Mouse (Mus musculus): ENCODE measurements around the gene Sh3gl1. TPM values are rescaled to one million over a fixed set of nuclear protein-coding genes. Genes with fewer than 3 reads are reported as not detected.

The Sh3gl1 gene
- total and polyA plus RNA-seq, 3 experiments = 29.3 to 39.0 (median 38.0) TPM

DNA sequence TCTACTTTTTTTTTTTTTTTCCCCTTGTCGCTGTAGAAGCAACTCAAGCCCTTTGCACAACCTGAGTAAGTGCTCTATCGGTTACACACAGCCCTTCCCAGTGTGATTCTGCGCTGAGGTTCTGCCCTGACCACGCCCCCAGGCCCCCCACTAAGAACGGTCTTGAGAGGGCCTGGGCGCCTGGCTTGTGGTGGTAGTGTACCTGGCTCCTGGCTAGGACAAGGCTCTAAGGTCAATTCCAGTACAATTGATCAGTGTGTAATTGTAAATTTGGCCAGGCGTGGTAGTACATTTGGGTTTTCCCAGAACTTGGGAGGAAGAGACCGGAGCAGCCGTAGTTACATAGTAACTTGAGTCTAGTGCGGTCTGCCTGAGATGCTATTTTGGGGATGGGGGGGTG, 29.5 kb downstream of the Sh3gl1 start:
- in situ Hi-C loops (cut with MboI; ENCODE audit: low pct_ligation_motif_present, low pct_unique_long_range_greater_than_20kb, low sequenced_read_pairs) (loop anchor here (5.0 kb wide), 1 partner anchor 35 kb away; the partner anchor contains the start of gene Shd), dilution Hi-C loops (cut with MboI; ENCODE audit: extremely low pct_ligation_motif_present, extremely low pct_unique_long_range_greater_than_20kb, low sequenced_read_pairs) (no loop called here)
- H3K36me3 ChIP-seq (replicated peaks in 1 of 2; ENCODE audit: control insufficient read depth in 1 of 2, insufficient read depth in 1 of 2, low read length in 1 of 2) = peaks cover 8 to 14% of the 10 kb centered on the region in 2 experiments
- no peak overlapping the region for H3K9ac ChIP-seq (ENCODE audit: insufficient read depth, low read depth)
- no peaks in the 10 kb centered on the region for H3K9me3 ChIP-seq (replicated peaks; ENCODE audit: low read length)
- peaks cover 5% of the 10 kb centered on the region; the same call in 1 of the 2 replicates for H3K79me2 ChIP-seq (replicated peaks; ENCODE audit: control insufficient read depth, extremely low read depth, insufficient read depth, poor library complexity, severe bottlenecking)
- peaks cover 9 to 27% of the 10 kb centered on the region in 2 experiments for H3K4me1 ChIP-seq (ENCODE audit: control insufficient read depth in 1 of 2, insufficient read depth in 2 of 2)
- no peak for DNase-seq (ENCODE audit: extremely low read depth)
- no peak overlapping the region for H3K4me2 ChIP-seq (ENCODE audit: insufficient read depth, low read depth, poor library complexity, severe bottlenecking)
- no peak overlapping the region for H3K27ac ChIP-seq (ENCODE audit: insufficient read depth, low read depth)
- H3K27me3 ChIP-seq (replicated peaks) = peaks cover 4% of the 10 kb centered on the region
- no peak overlapping the region for H3K4me3 ChIP-seq (replicated peaks in 1 of 3; ENCODE audit: low read depth in 2 of 3, low read length in 2 of 3, poor library complexity in 1 of 3)
- no peak for TF ChIP-seq E2F4 (IDR thresholded peaks at IDR 0.05; ENCODE audit: insufficient replicate concordance, low read depth, low read length)
- TF ChIP-seq MAX (IDR thresholded peaks at IDR 0.05; ENCODE audit: low read length) = no peak
- no peak for TF ChIP-seq USF2 (conservative IDR thresholded peaks at IDR 0.05; ENCODE audit: low read depth, low read length)
- no peak for TF ChIP-seq ZNF384 (IDR thresholded peaks at IDR 0.05; ENCODE audit: low read depth, low read length)
- TF ChIP-seq RAD21 (IDR thresholded peaks at IDR 0.05; ENCODE audit: low read depth, low read length) = no peak

DNA sequence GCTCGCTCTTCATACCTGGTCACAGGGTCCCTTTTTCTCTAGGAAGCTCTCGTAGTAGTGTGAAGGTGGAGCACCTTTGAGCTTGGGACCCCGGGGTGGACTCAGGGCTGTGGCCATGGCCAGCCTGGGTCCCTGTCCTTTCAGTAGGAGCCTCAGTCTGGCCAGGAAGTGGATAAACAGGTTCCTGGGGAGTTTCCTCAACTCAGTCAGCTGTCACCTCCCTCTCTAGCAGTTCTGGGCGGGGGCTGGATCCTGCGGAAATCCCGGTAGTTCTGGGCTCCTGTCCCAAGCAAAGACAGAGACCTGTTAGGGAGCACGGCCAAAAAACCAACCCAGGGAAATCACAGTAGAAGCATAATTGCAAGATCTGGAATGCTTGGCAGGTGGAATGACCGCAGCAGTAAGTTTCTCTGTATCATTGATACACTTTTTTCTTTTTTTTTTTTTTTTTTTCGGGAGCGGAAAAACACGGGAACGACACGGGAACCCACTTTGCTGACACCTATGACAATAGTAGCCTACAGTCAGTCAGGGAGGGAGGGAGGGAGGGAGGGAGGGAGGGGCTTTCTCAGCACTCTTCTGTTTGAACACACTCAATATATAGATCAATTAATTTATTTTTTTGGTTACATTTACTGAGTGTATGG, 30.9 kb downstream of the Sh3gl1 start, which contains the start of the genes Stap2 and Mpnd:
Stap2 (minus strand) TSS at position 170 of the 647 bp plus-strand sequence.
Mpnd (plus strand) TSS at position 297 of the 647 bp plus-strand sequence.
- no peak for TF ChIP-seq RCOR1 (conservative IDR thresholded peaks at IDR 0.05; ENCODE audit: low read depth, low read length)
- no peak for TF ChIP-seq JUND (conservative IDR thresholded peaks at IDR 0.05; ENCODE audit: low read depth, low read length)
- peak; percentile 21; the same call in 1 of the 2 replicates for TF ChIP-seq ELF1 (IDR thresholded peaks at IDR 0.05; ENCODE audit: low read depth, low read length)
- no peak for TF ChIP-seq SMC3 (IDR thresholded peaks at IDR 0.05; ENCODE audit: low read depth, low read length)
- TF ChIP-seq MAFK (IDR thresholded peaks at IDR 0.05; ENCODE audit: insufficient replicate concordance, low read length) = no peak
- Histone ChIP-seq H3K27ac (ENCODE audit: insufficient read depth, low read depth) (no peak within 1 kb of the TSS), H3K79me2 (replicated peaks; ENCODE audit: control insufficient read depth, extremely low read depth, insufficient read depth, poor library complexity, severe bottlenecking) (peaks cover 5% of the 10 kb centered on the region; the same call in 1 of the 2 replicates), H3K9me3 (replicated peaks; ENCODE audit: low read length) (peaks cover 3% of the 10 kb centered on the region), H3K27me3 (replicated peaks) (peaks cover 4% of the 10 kb centered on the region), H3K9ac (ENCODE audit: insufficient read depth, low read depth) (peak within 1 kb of the TSS; percentile 57), H3K4me2 (ENCODE audit: insufficient read depth, low read depth, poor library complexity, severe bottlenecking) (peak within 1 kb of the TSS; percentile 61), H3K4me3 (replicated peaks in 1 of 3; ENCODE audit: low read depth in 2 of 3, low read length in 2 of 3, poor library complexity in 1 of 3) (peak within 1 kb of the TSS in 2 of 3 experiments; percentile 45 to 50), H3K36me3 (replicated peaks in 1 of 2; ENCODE audit: control insufficient read depth in 1 of 2, insufficient read depth in 1 of 2, low read length in 1 of 2) (peaks cover 0 to 2% of the 10 kb centered on the region in 2 experiments), H3K4me1 (ENCODE audit: control insufficient read depth in 1 of 2, insufficient read depth in 2 of 2) (peaks cover 8 to 23% of the 10 kb centered on the region in 2 experiments)
- in situ Hi-C loops (cut with MboI; ENCODE audit: low pct_ligation_motif_present, low pct_unique_long_range_greater_than_20kb, low sequenced_read_pairs) (loop anchor here (5.0 kb wide), 1 partner anchor 33 kb away; the partner anchor contains the start of gene Shd), dilution Hi-C loops (cut with MboI; ENCODE audit: extremely low pct_ligation_motif_present, extremely low pct_unique_long_range_greater_than_20kb, low sequenced_read_pairs) (no loop called here)
- DNase-seq (ENCODE audit: extremely low read depth) = peak; percentile 94

DNA sequence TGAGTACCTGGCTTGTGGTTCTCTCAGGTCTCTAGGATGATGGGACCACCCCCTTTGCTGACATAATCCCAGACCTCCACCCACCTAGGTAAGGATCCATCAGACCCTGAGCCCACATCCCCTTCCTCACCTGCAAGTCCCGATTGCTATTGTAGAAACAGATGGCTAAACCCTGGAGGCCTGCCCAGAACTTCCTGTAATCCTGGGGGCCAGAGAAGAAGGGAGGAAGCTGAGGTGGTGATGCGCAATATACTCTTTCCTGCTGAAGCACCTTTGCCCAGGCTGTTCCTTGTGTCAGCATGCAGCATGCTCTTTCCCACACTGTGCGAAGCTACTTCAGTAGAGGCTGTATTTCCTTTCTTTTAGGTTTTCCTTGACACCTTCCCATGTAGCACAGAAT, 33.4 kb downstream of the Sh3gl1 start:
- H3K79me2 ChIP-seq (replicated peaks; ENCODE audit: control insufficient read depth, extremely low read depth, insufficient read depth, poor library complexity, severe bottlenecking) = no peaks in the 10 kb centered on the region
- no peak overlapping the region for H3K4me3 ChIP-seq (replicated peaks in 1 of 3; ENCODE audit: low read depth in 2 of 3, low read length in 2 of 3, poor library complexity in 1 of 3)
- no peak for DNase-seq (ENCODE audit: extremely low read depth)
- dilution Hi-C loops (cut with MboI; ENCODE audit: extremely low pct_ligation_motif_present, extremely low pct_unique_long_range_greater_than_20kb, low sequenced_read_pairs) (no loop called here), in situ Hi-C loops (cut with MboI; ENCODE audit: low pct_ligation_motif_present, low pct_unique_long_range_greater_than_20kb, low sequenced_read_pairs) (no loop called here)
- H3K4me2 ChIP-seq (ENCODE audit: insufficient read depth, low read depth, poor library complexity, severe bottlenecking) = no peak overlapping the region
- peaks cover 3% of the 10 kb centered on the region for H3K9me3 ChIP-seq (replicated peaks; ENCODE audit: low read length)
- TF ChIP-seq NELFE (IDR thresholded peaks at IDR 0.05; ENCODE audit: low read depth, low read length) (no peak), ZC3H11A (IDR thresholded peaks at IDR 0.05; ENCODE audit: low read depth, low read length) (no peak), MAX (IDR thresholded peaks at IDR 0.05; ENCODE audit: low read length) (no peak), E2F4 (IDR thresholded peaks at IDR 0.05; ENCODE audit: insufficient replicate concordance, low read depth, low read length) (no peak), BHLHE40 (IDR thresholded peaks at IDR 0.05; ENCODE audit: low read depth, low read length) (no peak), MAFK (IDR thresholded peaks at IDR 0.05; ENCODE audit: insufficient replicate concordance, low read length) (no peak), JUND (conservative IDR thresholded peaks at IDR 0.05; ENCODE audit: low read depth, low read length) (no peak), MXI1 (IDR thresholded peaks at IDR 0.05; ENCODE audit: low read depth, low read length) (no peak), CHD2 (IDR thresholded peaks at IDR 0.05; ENCODE audit: low read length) (no peak), PAX5 (IDR thresholded peaks at IDR 0.05; ENCODE audit: low read length) (no peak), NRF1 (IDR thresholded peaks at IDR 0.05; ENCODE audit: low read depth, low read length) (no peak), SIN3A (IDR thresholded peaks at IDR 0.05; ENCODE audit: low read length) (no peak), GABPA (IDR thresholded peaks at IDR 0.05; ENCODE audit: insufficient replicate concordance, low read depth, low read length) (no peak), USF1 (IDR thresholded peaks at IDR 0.05; ENCODE audit: low read depth, low read length) (no peak)
- H3K9ac ChIP-seq (ENCODE audit: insufficient read depth, low read depth) = no peak overlapping the region
- peaks cover 3 to 13% of the 10 kb centered on the region in 2 experiments for H3K4me1 ChIP-seq (ENCODE audit: control insufficient read depth in 1 of 2, insufficient read depth in 2 of 2)
- peaks cover 5% of the 10 kb centered on the region for H3K27me3 ChIP-seq (replicated peaks)
- H3K36me3 ChIP-seq (replicated peaks in 1 of 2; ENCODE audit: control insufficient read depth in 1 of 2, insufficient read depth in 1 of 2, low read length in 1 of 2) = no peaks in the 10 kb centered on the region
- no peak overlapping the region for H3K27ac ChIP-seq (ENCODE audit: insufficient read depth, low read depth)
